Mouse (Mus musculus) liver, embryonic 15.5 days (tissue): ENCODE measurements around the gene Aar2. TPM values are rescaled to one million over a fixed set of nuclear protein-coding genes. Genes with fewer than 3 reads are reported as not detected.

Experiments used
- ATAC-seq: fragments of 200-750 bp; cut with Nextera tagmentation; 2 replicates; pipeline ENCODE4 v1.8.0; 2017; ENCODE audit warnings: moderate number of reproducible peaks, mild to moderate bottlenecking, moderate library complexity; ENCODE audit not compliant: insufficient read depth
- H3K27ac ChIP-seq: fragments of 300-500 bp; sonication (generic); replicated peaks from 2 replicates; pipeline ENCODE4 v1.5.1; 2015; ENCODE audit warnings: mild to moderate bottlenecking, inconsistent platforms
- H3K27me3 ChIP-seq: fragments of 300-500 bp; sonication (generic); 2 replicates; pipeline ENCODE4 v1.6.1; 2015; ENCODE audit warnings: mild to moderate bottlenecking, inconsistent platforms
- H3K36me3 ChIP-seq: fragments of 300-500 bp; sonication (generic); replicated peaks from 2 replicates; pipeline ENCODE4 v1.6.1; 2015; ENCODE audit warnings: moderate library complexity, mild to moderate bottlenecking, inconsistent platforms
- H3K4me1 ChIP-seq: fragments of 300-500 bp; sonication (generic); replicated peaks from 2 replicates; pipeline ENCODE4 v1.6.1; 2015; ENCODE audit warnings: inconsistent platforms
- H3K4me2 ChIP-seq: fragments of 300-500 bp; sonication (generic); 2 replicates; pipeline ENCODE4 v1.6.1; 2015; ENCODE audit warnings: moderate library complexity, mild to moderate bottlenecking, inconsistent platforms
- H3K4me3 ChIP-seq: fragments of 300-500 bp; sonication (generic); replicated peaks from 2 replicates; pipeline ENCODE4 v1.5.1; 2015; ENCODE audit warnings: mild to moderate bottlenecking, inconsistent platforms
- H3K9ac ChIP-seq: fragments of 300-500 bp; sonication (generic); 2 replicates; pipeline ENCODE4 v1.6.1; 2015; ENCODE audit warnings: moderate library complexity, mild to moderate bottlenecking, inconsistent platforms
- H3K9me3 ChIP-seq: fragments of 300-500 bp; sonication (generic); replicated peaks from 2 replicates; pipeline ENCODE4 v1.6.1; 2016; ENCODE audit warnings: inconsistent platforms
- WGBS: fragments of 180-500 bp; shearing (Covaris S2); methylation state at CpG from one replicate; pipeline ENCODE4 v1.1.7; 2015; ENCODE audit warnings: mixed read lengths; ENCODE audit not compliant: insufficient replicate concordance; 5-methylcytosine and 5-hydroxymethylcytosine counted together
- polyA plus RNA-seq: library from polyadenylated mRNA; unstranded; fragments of >200 nt; fragmentation: Nextera tagmentation; extraction: Ambion mirVana; gene quantifications from 2 replicates; pipeline ENCODE4 v1.2.1, GENCODE M21; 2015

The Aar2 gene
- polyA plus RNA-seq, 1 experiment from 2014 or later = 12.2 TPM

DNA sequence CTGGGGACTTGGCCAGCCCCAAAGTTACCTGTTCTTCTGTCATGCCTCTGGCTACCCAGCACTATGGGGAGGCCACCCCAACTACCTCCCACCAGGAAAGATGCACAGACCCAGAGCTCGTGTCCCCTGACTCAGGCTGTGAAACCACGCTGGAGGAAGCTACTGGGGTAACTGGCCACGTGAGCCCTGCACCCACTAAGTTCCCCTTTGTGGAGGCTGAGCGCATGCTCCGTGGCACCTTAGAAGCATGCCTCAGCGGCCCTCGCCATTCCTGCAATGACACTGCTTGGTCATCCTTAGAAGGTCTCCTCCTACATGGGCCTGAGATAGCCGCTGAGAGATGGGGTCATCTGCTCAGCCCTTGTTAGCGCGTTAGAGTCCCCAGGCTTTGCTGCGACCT, 24.4 kb upstream of the Aar2 start:
- H3K27me3 ChIP-seq = no peaks in the 10 kb centered on the region
- no peak overlapping the region for H3K4me2 ChIP-seq
- ATAC-seq = peak; percentile 12; the same call in 1 of the 2 replicates
- H3K9ac ChIP-seq = no peak overlapping the region
- 45% methylated on average over 11 of the region's 11 CpGs for WGBS
- no peak overlapping the region for H3K27ac ChIP-seq
- H3K9me3 ChIP-seq = no peaks in the 10 kb centered on the region
- no peaks in the 10 kb centered on the region for H3K4me1 ChIP-seq
- no peaks in the 10 kb centered on the region for H3K36me3 ChIP-seq
- no peak overlapping the region for H3K4me3 ChIP-seq

DNA sequence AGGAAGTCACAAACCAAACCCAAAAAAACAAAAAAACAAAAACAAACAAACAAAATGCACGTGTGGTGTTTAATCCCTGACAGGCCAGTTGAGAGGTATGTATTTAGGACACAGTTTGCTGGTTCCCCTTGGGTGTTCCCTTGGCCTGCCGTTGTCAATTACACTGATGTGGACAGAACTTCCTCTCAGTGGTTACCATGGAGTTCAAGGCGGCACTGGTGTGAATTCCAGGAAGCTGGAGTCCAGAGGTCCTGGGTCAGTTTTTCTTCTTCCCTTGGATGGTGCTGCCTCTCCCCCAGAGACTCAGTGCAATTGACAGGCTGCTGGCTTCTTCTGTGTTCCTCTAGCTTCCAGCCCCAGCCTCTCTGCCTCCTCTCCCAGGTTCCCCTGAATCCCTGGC, 23.3 kb upstream of the Aar2 start:
- ATAC-seq = no peak
- Histone ChIP-seq H3K36me3 (no peaks in the 10 kb centered on the region), H3K9me3 (no peaks in the 10 kb centered on the region), H3K4me3 (no peak overlapping the region), H3K4me1 (no peaks in the 10 kb centered on the region), H3K27ac (no peak overlapping the region), H3K9ac (no peak overlapping the region), H3K27me3 (no peaks in the 10 kb centered on the region), H3K4me2 (no peak overlapping the region)
- 17% methylated on average over 3 of the region's 3 CpGs for WGBS

DNA sequence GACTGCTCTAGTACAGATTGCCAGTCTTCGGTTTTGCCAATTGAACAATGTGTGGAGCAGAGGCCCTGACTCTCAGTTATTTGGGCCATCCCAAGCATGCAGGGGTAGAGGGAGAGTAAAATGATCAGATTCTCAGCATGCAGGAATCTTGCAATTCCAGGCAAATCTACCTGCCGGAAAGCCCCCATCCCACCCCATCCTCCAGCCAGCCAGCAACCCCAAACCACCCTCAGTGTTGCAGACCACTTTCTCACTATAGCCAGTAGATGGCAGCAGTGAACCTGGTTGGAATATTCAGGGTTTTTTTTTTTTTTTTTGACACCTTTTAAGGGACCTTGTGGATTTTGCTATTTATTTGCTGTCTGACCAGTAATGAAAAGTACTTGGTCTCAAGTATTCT, 17.7 kb upstream of the Aar2 start:
- Histone ChIP-seq H3K27ac (no peak overlapping the region), H3K9me3 (no peaks in the 10 kb centered on the region), H3K27me3 (no peaks in the 10 kb centered on the region), H3K4me1 (no peaks in the 10 kb centered on the region), H3K36me3 (no peaks in the 10 kb centered on the region), H3K9ac (no peak overlapping the region), H3K4me3 (no peak overlapping the region), H3K4me2 (no peak overlapping the region)
- 48% methylated on average over 2 of the region's 2 CpGs for WGBS
- ATAC-seq = no peak

- Histone ChIP-seq H3K4me2 (no peak overlapping the region), H3K4me1 (no peaks in the 10 kb centered on the region), H3K27me3 (no peaks in the 10 kb centered on the region), H3K27ac (no peak overlapping the region), H3K36me3 (no peaks in the 10 kb centered on the region), H3K9ac (no peak overlapping the region), H3K4me3 (no peak overlapping the region), H3K9me3 (no peaks in the 10 kb centered on the region)
- ATAC-seq = no peak
- WGBS = 49% methylated on average over 2 of the region's 2 CpGs
These were observed 14.2 kb upstream of the Aar2 start for GRCm38 (mm10) chr2:156533160-156533559.

DNA sequence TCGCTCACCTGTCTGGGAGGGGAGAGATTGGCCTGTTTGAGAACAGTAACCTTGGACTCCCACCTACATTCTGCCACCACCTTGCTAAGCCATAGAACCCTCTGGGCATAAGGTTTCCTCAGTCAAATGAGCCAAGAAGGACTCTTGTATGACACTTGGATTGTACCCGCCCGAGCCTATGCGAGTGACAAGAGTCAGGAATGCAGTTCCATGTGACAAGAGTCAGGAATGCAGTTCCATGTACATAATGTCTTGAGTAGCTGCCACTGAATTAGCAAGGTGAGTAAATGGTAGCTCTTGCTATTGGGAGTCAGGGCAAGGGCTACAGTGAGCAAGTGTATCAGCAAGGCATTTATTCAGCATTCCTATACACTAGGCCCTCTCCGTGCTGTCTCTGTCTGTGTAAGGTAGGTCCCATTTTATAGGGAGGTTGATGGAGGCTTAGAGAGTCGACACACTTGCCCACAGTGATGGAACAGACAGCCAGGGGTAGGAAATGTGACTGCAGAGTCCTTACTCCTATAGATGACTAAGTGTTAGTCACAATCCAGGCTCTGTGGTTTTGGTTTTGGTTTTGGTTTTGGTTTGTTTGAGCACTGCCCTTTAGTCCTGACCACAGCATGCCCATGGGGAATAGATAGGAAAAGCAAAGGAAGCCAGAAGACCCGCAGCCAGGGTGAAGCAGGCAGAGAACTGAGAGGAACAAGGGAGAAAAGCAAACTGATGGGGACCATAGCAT, 8.4 kb upstream of the Aar2 start:
- Histone ChIP-seq H3K4me2 (no peak overlapping the region), H3K9ac (no peak overlapping the region), H3K9me3 (no peaks in the 10 kb centered on the region), H3K27me3 (no peaks in the 10 kb centered on the region), H3K4me3 (no peak overlapping the region), H3K36me3 (no peaks in the 10 kb centered on the region), H3K4me1 (no peaks in the 10 kb centered on the region), H3K27ac (no peak overlapping the region)
- ATAC-seq = no peak
- 61% methylated on average over 7 of the region's 7 CpGs for WGBS

- H3K27ac ChIP-seq = no peak overlapping the region
- H3K9ac ChIP-seq = no peak overlapping the region
- H3K9me3 ChIP-seq = no peaks in the 10 kb centered on the region
- ATAC-seq = no peak
- H3K4me2 ChIP-seq = no peak overlapping the region
- H3K36me3 ChIP-seq = no peaks in the 10 kb centered on the region
- 0 out of 2 replicates have a peak, but pooled peaks cover 2% of the 10 kb centered on the region for H3K4me1 ChIP-seq
- H3K27me3 ChIP-seq = no peaks in the 10 kb centered on the region
- H3K4me3 ChIP-seq = no peak overlapping the region
- 69% methylated on average over 7 of the region's 7 CpGs for WGBS
These were observed 6.4 kb upstream of the Aar2 start for GRCm38 (mm10) chr2:156540991-156541390.

DNA sequence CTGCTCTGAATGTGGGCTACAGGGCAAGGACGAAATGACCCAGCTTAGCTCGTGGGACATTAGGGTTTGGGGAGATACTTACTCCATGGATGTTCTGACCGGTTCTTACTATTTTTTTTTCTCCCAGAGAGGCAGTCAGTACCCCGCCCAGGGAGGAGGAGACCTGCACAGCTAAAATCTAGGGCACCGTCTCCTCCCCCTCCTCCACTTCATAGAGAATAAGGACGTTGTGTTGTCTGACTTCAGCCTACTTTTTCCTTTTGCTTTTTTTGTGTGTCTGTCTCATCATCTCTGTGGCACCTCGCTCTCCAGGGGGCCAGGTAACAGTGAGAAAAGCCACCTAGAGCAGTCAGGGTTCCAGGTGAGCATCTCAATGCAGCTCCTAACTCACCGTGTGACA, 5.0 kb upstream of the Aar2 start:
- H3K4me1 ChIP-seq = peaks cover 10% of the 10 kb centered on the region; the same call in 1 of the 2 replicates
- no peak overlapping the region for H3K4me2 ChIP-seq
- H3K9me3 ChIP-seq = no peaks in the 10 kb centered on the region
- no peak overlapping the region for H3K27ac ChIP-seq
- H3K36me3 ChIP-seq = no peaks in the 10 kb centered on the region
- no peaks in the 10 kb centered on the region for H3K27me3 ChIP-seq
- 57% methylated on average over 8 of the region's 8 CpGs for WGBS
- ATAC-seq = no peak
- no peak overlapping the region for H3K4me3 ChIP-seq
- no peak overlapping the region for H3K9ac ChIP-seq

DNA sequence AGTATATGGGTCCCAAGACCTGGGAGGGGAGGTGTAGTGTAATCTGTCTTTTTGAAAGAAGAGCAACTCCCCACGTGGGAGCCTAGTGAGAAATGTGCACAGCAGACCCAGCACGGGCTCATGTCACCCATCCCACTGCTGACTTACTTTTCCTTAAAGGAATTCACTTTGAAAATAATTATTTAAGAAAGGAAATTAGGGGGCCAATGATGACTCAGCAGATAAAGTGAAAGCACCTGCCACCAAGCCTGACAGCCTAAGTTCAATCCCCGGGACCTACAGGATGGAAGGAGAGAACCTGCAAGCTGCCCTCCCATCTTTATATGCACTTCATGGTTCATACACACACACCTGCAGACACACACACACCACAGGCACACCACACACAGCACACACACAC, 3.6 kb upstream of the Aar2 start:
- ATAC-seq = no peak
- Histone ChIP-seq H3K36me3 (no peaks in the 10 kb centered on the region), H3K4me2 (no peak overlapping the region), H3K4me3 (no peak overlapping the region), H3K27me3 (no peaks in the 10 kb centered on the region), H3K27ac (no peak overlapping the region), H3K9ac (no peak overlapping the region), H3K4me1 (peaks cover 20% of the 10 kb centered on the region), H3K9me3 (no peaks in the 10 kb centered on the region)
- WGBS = 62% methylated on average over 3 of the region's 3 CpGs

DNA sequence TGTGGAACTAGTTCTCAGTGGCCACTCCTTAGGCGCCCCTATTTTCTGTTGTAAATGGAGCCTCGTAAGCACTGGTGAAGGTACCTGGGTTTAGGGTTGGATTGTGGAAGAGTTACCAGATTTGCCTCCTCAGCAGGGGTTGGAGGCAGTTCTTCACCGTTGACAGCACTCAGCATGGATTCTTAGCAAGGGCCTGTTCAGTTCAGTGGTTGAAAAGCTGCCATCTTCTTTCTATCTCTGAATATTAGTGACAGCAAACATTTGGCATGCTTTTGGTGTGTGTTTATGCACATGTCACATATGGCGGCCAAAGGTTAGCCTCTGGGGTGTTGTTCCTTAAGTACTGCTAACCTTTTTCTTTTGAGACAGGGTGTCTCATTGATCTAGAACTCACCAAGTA, 5.0 kb downstream of the Aar2 start:
- Histone ChIP-seq H3K4me2 (no peak overlapping the region), H3K9ac (no peak overlapping the region), H3K4me3 (no peak overlapping the region), H3K27ac (no peak overlapping the region), H3K36me3 (peaks cover 68% of the 10 kb centered on the region), H3K4me1 (peaks cover 17% of the 10 kb centered on the region; the same call in 1 of the 2 replicates), H3K27me3 (no peaks in the 10 kb centered on the region), H3K9me3 (no peaks in the 10 kb centered on the region)
- WGBS = 86% methylated on average over 4 of the region's 4 CpGs
- ATAC-seq = no peak

DNA sequence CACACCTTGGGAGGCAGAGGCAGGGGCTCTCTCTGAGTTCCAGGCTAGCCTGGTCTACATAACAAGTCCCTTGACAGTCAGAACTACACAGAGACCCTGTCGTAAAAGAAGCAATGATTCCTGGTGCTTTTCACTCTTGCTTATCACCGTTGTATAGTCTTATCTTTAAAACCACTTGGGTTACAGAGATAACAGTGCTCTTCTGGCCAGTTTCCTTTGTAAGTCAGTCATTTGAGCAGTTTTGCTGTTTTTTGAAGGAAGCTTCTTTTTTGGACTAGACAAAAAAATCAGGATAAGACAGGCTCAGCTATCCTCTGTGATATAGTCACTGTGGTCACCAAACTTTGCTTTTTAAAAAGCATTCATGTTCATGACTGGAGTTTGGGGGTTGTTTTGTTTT, 14.4 kb downstream of the Aar2 start:
- WGBS = 13% methylated on average over 2 of the region's 2 CpGs
- H3K27me3 ChIP-seq = no peaks in the 10 kb centered on the region
- peaks cover 41% of the 10 kb centered on the region for H3K36me3 ChIP-seq
- H3K9me3 ChIP-seq = no peaks in the 10 kb centered on the region
- no peak for ATAC-seq
- peaks cover 5% of the 10 kb centered on the region for H3K4me1 ChIP-seq
- no peak overlapping the region for H3K4me3 ChIP-seq
- H3K4me2 ChIP-seq = no peak overlapping the region
- H3K9ac ChIP-seq = no peak overlapping the region
- H3K27ac ChIP-seq = no peak overlapping the region

- Histone ChIP-seq H3K9ac (no peak overlapping the region), H3K4me3 (no peak overlapping the region), H3K27me3 (no peaks in the 10 kb centered on the region), H3K4me2 (no peak overlapping the region), H3K36me3 (peaks cover 42% of the 10 kb centered on the region), H3K27ac (no peak overlapping the region), H3K4me1 (peaks cover 5% of the 10 kb centered on the region), H3K9me3 (no peaks in the 10 kb centered on the region)
- ATAC-seq = no peak
- WGBS = 69% methylated on average over 5 of the region's 5 CpGs
These were observed 16.2 kb downstream of the Aar2 start for GRCm38 (mm10) chr2:156563557-156563956.

GRCm38 (mm10) chr2:156566512-156566911, 19.1 kb downstream of the Aar2 start:
- WGBS = 80% methylated on average over 2 of the region's 2 CpGs
- ATAC-seq = no peak
- no peak overlapping the region for H3K27ac ChIP-seq
- no peaks in the 10 kb centered on the region for H3K9me3 ChIP-seq
- H3K4me3 ChIP-seq = no peak overlapping the region
- no peaks in the 10 kb centered on the region for H3K27me3 ChIP-seq
- peaks cover 4% of the 10 kb centered on the region for H3K4me1 ChIP-seq
- H3K36me3 ChIP-seq = peaks cover 22% of the 10 kb centered on the region
- H3K9ac ChIP-seq = no peak overlapping the region
- H3K4me2 ChIP-seq = no peak overlapping the region
